ENCODE assay signal across 23 mouse cellular contexts in genomic region chr16:65451885-65452284, GRCm38 (mm10).
"Had no signal": no experiment of that assay in that cellular context is flagged by ENCODE, and none has a peak within 500 bp of the region (broad histone marks: within the 10 kb centered on the region; RNA-seq: fewer than 3 reads in every experiment).

No protein-coding gene starts in this region.

- DNase-seq: gastrocnemius, postnatal 14 days; gastrocnemius, postnatal 36 days; heart, adult 11 months; heart, adult 2 months; heart, postnatal 14 days; heart, postnatal 36 days; kidney, adult 18-20 months; kidney, adult 8-10 months; kidney, postnatal 10 days; kidney, postnatal 25 days; kidney, postnatal 4 days; liver had no signal

- H3K27me3 ChIP-seq: heart, embryonic 13.5 days; heart, embryonic 15.5 days; hindbrain, embryonic 13.5 days; hindbrain, embryonic 15.5 days; limb, embryonic 12.5 days; liver, embryonic 12.5 days had no signal

- H3K4me2 ChIP-seq: heart, embryonic 11.5 days; heart, embryonic 13.5 days; heart, embryonic 15.5 days; hindbrain, embryonic 13.5 days; hindbrain, embryonic 15.5 days; limb, embryonic 12.5 days; liver, embryonic 12.5 days had no signal

- H3K36me3 ChIP-seq: heart, embryonic 13.5 days; heart, embryonic 15.5 days; hindbrain, embryonic 13.5 days; hindbrain, embryonic 15.5 days; limb, embryonic 10.5 days; limb, embryonic 12.5 days; liver, embryonic 12.5 days had no signal

- H3K4me1 ChIP-seq: heart, embryonic 13.5 days; hindbrain, embryonic 13.5 days; hindbrain, embryonic 15.5 days; limb, embryonic 10.5 days; limb, embryonic 12.5 days; liver, embryonic 12.5 days had no signal

- H3K9me3 ChIP-seq: heart, embryonic 13.5 days; heart, embryonic 15.5 days; hindbrain, embryonic 13.5 days; hindbrain, embryonic 15.5 days; limb, embryonic 10.5 days; limb, embryonic 12.5 days; liver, embryonic 12.5 days had no signal

- H3K27ac ChIP-seq: heart, adult 2 months; heart, embryonic 13.5 days; heart, embryonic 15.5 days; hindbrain, embryonic 13.5 days; hindbrain, embryonic 15.5 days; hindbrain, postnatal 0 days; layer of hippocampus, adult 2 months; left cerebral cortex, adult 2 months; limb, embryonic 10.5 days; limb, embryonic 12.5 days; liver, embryonic 12.5 days had no signal

- ATAC-seq: hindbrain, postnatal 0 days; liver, embryonic 12.5 days had no signal

- H3K9ac ChIP-seq: heart, embryonic 13.5 days; heart, embryonic 15.5 days; hindbrain, embryonic 13.5 days; hindbrain, embryonic 15.5 days; limb, embryonic 12.5 days; liver, embryonic 12.5 days had no signal

- H3K4me3 ChIP-seq: heart, adult 2 months; heart, embryonic 13.5 days; heart, embryonic 15.5 days; hindbrain, embryonic 13.5 days; hindbrain, embryonic 15.5 days; layer of hippocampus, adult 2 months; left cerebral cortex, adult 2 months; limb, embryonic 10.5 days; limb, embryonic 12.5 days; liver, embryonic 12.5 days had no signal
